Mouse (Mus musculus) limb, embryonic 11.5 days (tissue): Measurements from ENCODE around the gene Zfp286. TPM values are rescaled to one million over a fixed set of nuclear protein-coding genes. Genes with fewer than 3 reads are reported as not detected.
"Not testable (repeated sequence)": the region's sequence is repeated elsewhere in the genome, so short reads cannot be mapped to it uniquely, and the experiment has no call there.

ENCODE experiments used
- ATAC-seq: fragments of 200-750 bp; cut with Nextera tagmentation; 2 replicates; pipeline ENCODE4 v1.8.0; 2017; ENCODE audit warnings: low read depth; ENCODE audit not compliant: insufficient number of reproducible peaks, low FRiP score, low TSS enrichment
- DNase-seq: peaks from one replicate; pipeline ENCODE4 v3.0.0-alpha.2; 2015; ENCODE audit warnings: low spot score
- H3K27ac ChIP-seq: fragments of 300-500 bp; sonication (generic); replicated peaks from 2 replicates; pipeline ENCODE4 v1.5.1; 2014; ENCODE audit warnings: low read depth, mild to moderate bottlenecking, low read length
- H3K27me3 ChIP-seq: fragments of 300-500 bp; sonication (generic); 2 replicates; pipeline ENCODE4 v1.6.1; 2014; ENCODE audit warnings: mild to moderate bottlenecking, low read length, mixed read lengths; ENCODE audit not compliant: control insufficient read depth, insufficient read depth
- H3K36me3 ChIP-seq: fragments of 300-500 bp; sonication (generic); 2 replicates; pipeline ENCODE4 v1.6.1; 2014; ENCODE audit warnings: mild to moderate bottlenecking, low read length, moderate library complexity, mixed read lengths; ENCODE audit not compliant: control insufficient read depth, insufficient read depth
- H3K4me1 ChIP-seq: fragments of 300-500 bp; sonication (generic); 2 replicates; pipeline ENCODE4 v1.6.1; 2014; ENCODE audit warnings: low read length, mixed read lengths; ENCODE audit not compliant: control insufficient read depth, insufficient read depth
- H3K4me2 ChIP-seq: fragments of 300-500 bp; sonication (generic); 2 replicates; pipeline ENCODE4 v1.6.1; 2014; ENCODE audit warnings: low read depth, mild to moderate bottlenecking, moderate library complexity; ENCODE audit not compliant: severe bottlenecking
- H3K4me3 ChIP-seq: fragments of 300-500 bp; sonication (generic); 2 replicates; pipeline ENCODE4 v1.5.1; 2014; ENCODE audit warnings: low read depth, low read length
- H3K9ac ChIP-seq: fragments of 300-500 bp; sonication (generic); 2 replicates; pipeline ENCODE4 v1.6.1; 2014; ENCODE audit warnings: mild to moderate bottlenecking, low read length
- H3K9me3 ChIP-seq: fragments of 300-500 bp; sonication (generic); 2 replicates; pipeline ENCODE4 v1.6.1; 2016; ENCODE audit warnings: low read length; ENCODE audit not compliant: control insufficient read depth
- WGBS: fragments of 180-500 bp; shearing (Covaris S2); extraction: QIAGEN DNeasy Blood & Tissue Kit; methylation state at CpG from one replicate; pipeline ENCODE4 v1.1.7; 2014; 5-methylcytosine and 5-hydroxymethylcytosine counted together
- polyA plus RNA-seq: library from polyadenylated mRNA; unstranded; fragments of >200 nt; fragmentation: Nextera tagmentation; extraction: Ambion mirVana; gene quantifications from 2 replicates; pipeline ENCODE4 v1.2.1, GENCODE M21; 2014

Gene Zfp286
- polyA plus RNA-seq, 1 experiment from 2014 or later, result 33.8 TPM

DNA sequence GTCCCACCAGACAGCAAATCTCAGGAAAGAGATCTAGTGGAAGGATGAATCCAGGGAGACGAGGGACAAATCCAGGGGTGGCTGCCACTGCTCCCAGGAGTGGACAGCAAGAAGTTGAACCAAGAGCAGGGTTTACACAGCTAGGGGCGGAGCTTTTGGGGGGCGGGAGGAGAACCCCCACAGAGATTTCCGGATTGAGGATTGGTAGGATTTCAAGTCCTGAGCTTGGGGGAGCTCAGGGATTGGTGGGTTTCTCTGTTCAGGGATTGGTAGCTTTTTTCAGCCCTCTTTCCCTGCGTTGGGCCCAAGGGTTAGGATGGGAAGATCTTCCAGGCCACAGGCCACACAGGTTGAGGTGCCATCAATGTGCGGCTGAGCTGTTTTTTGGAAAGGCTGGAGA is 31.4 kb downstream of the Zfp286 start:
- Histone ChIP-seq H3K4me2 (no peak overlapping the region), H3K4me3 (no peak overlapping the region), H3K9me3 (no peaks in the 10 kb centered on the region), H3K27me3 (no peaks in the 10 kb centered on the region), H3K9ac (no peak overlapping the region), H3K36me3 (no peaks in the 10 kb centered on the region), H3K27ac (no peak overlapping the region), H3K4me1 (no peaks in the 10 kb centered on the region)
- DNase-seq (no peak), ATAC-seq (no peak)
- 71% methylated on average over 6 of the region's 6 CpGs for WGBS

DNA sequence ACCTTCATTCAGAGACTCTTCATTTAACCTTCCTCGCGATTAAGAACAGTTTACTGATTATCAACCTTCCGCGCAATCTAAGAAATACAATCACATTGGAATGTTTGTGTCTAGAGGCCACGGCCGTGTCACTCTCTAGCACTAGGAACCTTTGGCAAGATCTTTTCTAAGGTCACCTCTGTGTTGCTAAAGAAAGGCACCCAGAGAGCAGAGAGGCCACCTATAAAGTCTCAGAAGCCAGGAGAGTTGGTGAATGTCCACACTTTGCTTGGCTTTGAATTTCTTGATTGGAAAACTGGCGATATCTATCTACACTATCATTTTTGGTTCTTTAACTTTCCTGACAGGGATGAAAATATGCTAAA is 32.1 kb downstream of the Zfp286 start:
- ATAC-seq (no peak), DNase-seq (no peak)
- Histone ChIP-seq H3K27ac (no peak overlapping the region), H3K27me3 (no peaks in the 10 kb centered on the region), H3K36me3 (no peaks in the 10 kb centered on the region), H3K4me2 (peak overlapping the region; percentile 24), H3K9me3 (no peaks in the 10 kb centered on the region), H3K9ac (no peak overlapping the region), H3K4me1 (0 out of 2 replicates have a peak, but pooled peaks cover under 1% of the 10 kb centered on the region), H3K4me3 (no peak overlapping the region)
- 7% methylated on average over 7 of the region's 7 CpGs for WGBS

DNA sequence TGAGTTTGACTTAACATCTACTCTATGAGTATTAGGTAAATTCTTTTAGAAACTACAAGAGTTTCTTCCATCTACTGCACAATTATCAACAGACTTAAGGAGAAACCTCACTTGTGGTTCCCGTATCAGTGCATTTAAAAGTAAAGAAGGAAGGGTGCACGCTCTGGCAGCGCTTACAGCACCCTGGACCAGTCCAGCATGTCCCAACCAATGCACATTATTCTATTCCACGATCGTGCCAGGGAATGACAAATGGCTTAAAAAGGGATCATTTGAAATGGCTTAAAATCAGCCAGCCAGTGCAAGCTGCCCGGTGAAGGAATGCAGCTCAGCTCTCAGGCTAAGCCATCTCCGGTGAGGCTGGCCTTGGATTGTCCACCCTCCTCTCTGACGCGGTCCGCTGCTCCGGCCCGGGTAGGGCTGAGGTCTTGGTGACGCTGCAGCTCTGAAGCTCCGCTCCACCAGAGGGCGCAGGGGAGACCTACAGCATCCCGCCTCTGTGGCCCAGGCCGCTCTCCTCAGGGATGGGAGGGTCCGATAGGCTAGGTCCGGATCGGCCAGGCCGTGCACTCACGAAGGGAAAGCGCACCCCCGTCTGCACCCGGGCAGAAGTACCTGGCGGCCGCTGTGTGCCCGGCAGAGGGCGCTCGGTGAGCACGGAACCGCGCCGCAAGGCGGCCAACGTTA is 32.7 kb downstream of the Zfp286 start:
- ATAC-seq, result peak; percentile 94
- Histone ChIP-seq H3K4me2 (peak overlapping the region; percentile 24), H3K36me3 (no peaks in the 10 kb centered on the region), H3K4me1 (0 out of 2 replicates have a peak, but pooled peaks cover 3% of the 10 kb centered on the region), H3K27ac (no peak overlapping the region), H3K27me3 (no peaks in the 10 kb centered on the region), H3K9me3 (no peaks in the 10 kb centered on the region), H3K9ac (no peak overlapping the region), H3K4me3 (no peak overlapping the region)
- 10% methylated on average over 36 of the region's 36 CpGs for WGBS
- DNase-seq, result peak; percentile 98

DNA sequence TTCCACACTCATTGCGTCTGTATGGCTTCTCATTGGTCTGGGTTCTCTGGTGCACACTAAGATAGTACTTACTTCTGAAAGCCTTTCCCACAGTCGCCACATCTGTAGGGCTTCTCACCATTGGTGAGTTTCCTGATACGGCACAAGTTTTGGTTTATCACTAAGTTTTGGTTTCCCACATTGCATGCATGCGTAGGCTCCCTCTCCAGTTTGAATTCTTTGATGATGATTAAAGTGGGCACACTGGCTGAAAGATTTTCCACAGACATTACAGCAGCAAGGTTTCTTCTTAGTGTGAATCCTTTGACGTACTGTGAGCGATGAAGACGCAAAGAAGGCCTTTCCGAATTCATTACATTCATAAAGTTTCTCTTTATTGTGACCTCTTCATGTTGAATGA is 36.5 kb downstream of the Zfp286 start, which contains the start of gene Gm10428:
TSS of gene Gm10428 (plus strand) at position 321 of the 400 bp plus-strand sequence.
- ATAC-seq (no peak), DNase-seq (no peak)
- Histone ChIP-seq H3K27ac (no peak within 1 kb of the TSS), H3K4me3 (no peak within 1 kb of the TSS), H3K9me3 (no peaks in the 10 kb centered on the region), H3K9ac (no peak within 1 kb of the TSS), H3K4me2 (no peak within 1 kb of the TSS), H3K4me1 (0 out of 2 replicates have a peak, but pooled peaks cover 3% of the 10 kb centered on the region), H3K27me3 (no peaks in the 10 kb centered on the region), H3K36me3 (no peaks in the 10 kb centered on the region)
- WGBS, result 94% methylated on average over 8 of the region's 8 CpGs

DNA sequence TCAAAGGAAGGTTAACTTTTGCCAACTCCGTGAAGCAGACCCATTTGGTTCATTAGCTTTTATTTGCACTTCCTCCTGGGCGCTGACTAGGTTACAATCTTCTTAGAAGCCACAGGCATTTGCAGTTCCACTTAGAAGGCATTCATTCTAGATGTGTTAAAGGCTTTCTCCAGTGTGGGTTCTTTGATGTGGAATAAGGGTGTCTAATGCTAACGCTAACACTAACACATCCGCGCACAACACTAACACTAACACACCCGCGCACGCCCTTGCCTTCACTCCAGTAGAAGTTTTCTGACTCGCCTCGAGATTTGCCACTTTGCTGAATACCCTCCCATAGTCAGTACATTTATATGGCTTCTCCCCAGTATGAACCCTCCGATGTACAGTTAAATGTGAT is 37.1 kb downstream of the Zfp286 start:
- no peak overlapping the region for H3K4me2 ChIP-seq
- ATAC-seq, result no peak

DNA sequence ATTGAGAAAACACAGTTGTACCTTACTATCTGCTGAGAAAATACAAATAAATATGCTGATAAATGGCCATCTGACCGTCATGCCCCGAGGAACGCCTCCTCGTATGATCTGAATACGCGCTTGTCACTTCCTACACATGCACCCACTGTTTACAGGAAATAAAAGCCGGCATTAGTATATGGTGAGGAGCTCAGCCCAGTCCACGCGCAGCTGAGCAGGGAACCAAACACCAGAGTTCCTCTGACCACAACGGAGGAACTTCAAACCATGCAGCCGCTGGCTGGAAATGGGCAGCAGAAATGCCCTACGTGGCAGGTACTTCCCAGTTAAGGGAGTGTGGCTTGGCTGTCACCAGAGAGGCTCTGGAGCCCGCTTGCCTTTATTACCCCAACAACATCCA is 39.8 kb downstream of the Zfp286 start:
- H3K4me2 ChIP-seq, H3K9me3 ChIP-seq, ATAC-seq, H3K9ac ChIP-seq, DNase-seq, H3K36me3 ChIP-seq, H3K27ac ChIP-seq, H3K27me3 ChIP-seq, H3K4me3 ChIP-seq, H3K4me1 ChIP-seq: not testable (repeated sequence)
- WGBS, result 96% methylated on average over 13 of the region's 13 CpGs

More for the DNA sequence above, 37.1 kb downstream of the Zfp286 start:
- H3K4me1 ChIP-seq, result 0 out of 2 replicates have a peak, but pooled peaks cover 3% of the 10 kb centered on the region
- no peaks in the 10 kb centered on the region for H3K27me3 ChIP-seq
- H3K36me3 ChIP-seq, result no peaks in the 10 kb centered on the region
- H3K9ac ChIP-seq, result no peak overlapping the region
- no peak overlapping the region for H3K4me3 ChIP-seq
- no peak overlapping the region for H3K27ac ChIP-seq
- WGBS, result 41% methylated on average over 11 of the region's 11 CpGs
- no peak for DNase-seq
- no peaks in the 10 kb centered on the region for H3K9me3 ChIP-seq

DNA sequence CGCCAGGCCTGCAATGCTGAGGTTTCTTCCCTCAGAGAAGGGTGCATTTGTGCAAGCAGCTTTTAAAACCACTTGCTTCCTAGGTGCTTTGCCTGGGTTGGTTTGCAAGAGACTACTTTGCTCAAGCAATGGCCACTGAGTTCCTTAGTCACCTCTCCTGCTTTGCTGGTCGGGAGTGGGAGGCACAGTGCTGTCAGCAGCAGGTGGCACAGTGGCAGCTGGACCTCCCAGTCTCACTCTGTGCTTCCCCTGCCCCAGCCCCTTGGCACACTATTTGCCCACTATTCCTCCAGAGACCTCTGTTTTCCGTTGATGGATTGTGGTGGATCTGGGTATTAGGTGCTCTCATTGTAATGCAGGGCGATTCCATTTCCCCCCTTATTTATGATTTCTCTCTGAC is 41.2 kb downstream of the Zfp286 start:
- 70% methylated on average over 4 of the region's 4 CpGs for WGBS
- Histone ChIP-seq H3K36me3 (no peaks in the 10 kb centered on the region), H3K9me3 (no peaks in the 10 kb centered on the region), H3K4me2 (no peak overlapping the region), H3K4me1 (0 out of 2 replicates have a peak, but pooled peaks cover 6% of the 10 kb centered on the region), H3K9ac (no peak overlapping the region), H3K4me3 (no peak overlapping the region), H3K27me3 (no peaks in the 10 kb centered on the region), H3K27ac (no peak overlapping the region)
- DNase-seq (no peak), ATAC-seq (no peak)

DNA sequence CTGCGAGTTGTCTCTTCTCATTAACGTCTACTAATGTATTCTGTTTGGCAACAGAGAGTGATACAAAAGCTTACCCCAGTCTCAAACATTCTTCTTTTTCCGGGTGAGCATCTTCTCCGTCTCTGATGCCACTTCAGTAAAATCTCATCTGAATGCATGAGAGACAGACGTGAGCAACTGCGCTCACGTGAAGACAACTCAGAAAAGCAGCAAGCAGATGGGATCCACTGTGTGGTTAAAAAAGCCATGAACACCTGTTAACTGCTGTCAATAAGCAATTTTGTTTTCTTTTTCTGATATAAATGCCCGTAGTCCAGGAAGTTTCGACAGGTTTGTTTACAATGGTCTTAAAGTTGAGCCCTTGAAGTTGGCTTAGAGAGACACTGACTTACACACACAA is 42.0 kb downstream of the Zfp286 start:
- Histone ChIP-seq H3K9me3 (no peaks in the 10 kb centered on the region), H3K27me3 (no peaks in the 10 kb centered on the region), H3K36me3 (no peaks in the 10 kb centered on the region), H3K27ac (no peak overlapping the region), H3K9ac (no peak overlapping the region), H3K4me3 (no peak overlapping the region), H3K4me2 (no peak overlapping the region), H3K4me1 (peaks cover 6% of the 10 kb centered on the region)
- 73% methylated on average over 9 of the region's 9 CpGs for WGBS
- ATAC-seq (no peak), DNase-seq (no peak)
